Mouse (Mus musculus): ENCODE measurements at regions not wholly inside any gene's neighbourhood (a gene's known extent, or its start where the extent isn't known, plus 50 kb on each side); places are given as distances from the start of the nearest gene placed in this dataset.

GRCm38 (mm10) chr16:76540328-76540923 lies 166.8 kb upstream of the Nrip1 start:
- 53% methylated on average over 8 of the region's 8 CpGs for WGBS
- Histone ChIP-seq H3K4me2 (ENCODE audit: low read length) (no peak overlapping the region), H3K27ac (replicated peaks; ENCODE audit: low read depth, low read length) (no peak overlapping the region), H3K36me3 (ENCODE audit: control insufficient read depth, insufficient read depth, low read length) (no peaks in the 10 kb centered on the region), H3K4me1 (ENCODE audit: control insufficient read depth, insufficient read depth, low read length) (peaks cover 6% of the 10 kb centered on the region; the same call in 1 of the 2 replicates), H3K9me3 (ENCODE audit: control insufficient read depth, low read length) (no peaks in the 10 kb centered on the region), H3K4me3 (replicated peaks; ENCODE audit: low read depth, low read length) (no peak overlapping the region), H3K9ac (replicated peaks; ENCODE audit: low read length) (no peak overlapping the region), H3K27me3 (ENCODE audit: control insufficient read depth, insufficient read depth, low read length) (no peaks in the 10 kb centered on the region)
- ATAC-seq (ENCODE audit: low FRiP score, low TSS enrichment), result no peak
- DNase-seq, result peak; percentile 10

- Histone ChIP-seq H3K36me3 (ENCODE audit: control insufficient read depth, insufficient read depth, low read length) (no peaks in the 10 kb centered on the region), H3K27ac (replicated peaks; ENCODE audit: low read depth, low read length) (0 out of 2 replicates have a peak overlapping the region, but pooled peaks have one; percentile 13), H3K9me3 (ENCODE audit: control insufficient read depth, low read length) (no peaks in the 10 kb centered on the region), H3K27me3 (ENCODE audit: control insufficient read depth, insufficient read depth, low read length) (no peaks in the 10 kb centered on the region), H3K4me3 (replicated peaks; ENCODE audit: low read depth, low read length) (no peak overlapping the region), H3K9ac (replicated peaks; ENCODE audit: low read length) (no peak overlapping the region), H3K4me2 (ENCODE audit: low read length) (no peak overlapping the region), H3K4me1 (ENCODE audit: control insufficient read depth, insufficient read depth, low read length) (peaks cover 6% of the 10 kb centered on the region; the same call in 1 of the 2 replicates)
- ATAC-seq (ENCODE audit: low FRiP score, low TSS enrichment), result peak; percentile 46
- DNase-seq, result peak; percentile 58
- WGBS, result 3% methylated on average over 6 of the region's 6 CpGs
Observed at GRCm38 (mm10) chr16:76539669-76540068, 166.0 kb upstream of the Nrip1 start.

DNA sequence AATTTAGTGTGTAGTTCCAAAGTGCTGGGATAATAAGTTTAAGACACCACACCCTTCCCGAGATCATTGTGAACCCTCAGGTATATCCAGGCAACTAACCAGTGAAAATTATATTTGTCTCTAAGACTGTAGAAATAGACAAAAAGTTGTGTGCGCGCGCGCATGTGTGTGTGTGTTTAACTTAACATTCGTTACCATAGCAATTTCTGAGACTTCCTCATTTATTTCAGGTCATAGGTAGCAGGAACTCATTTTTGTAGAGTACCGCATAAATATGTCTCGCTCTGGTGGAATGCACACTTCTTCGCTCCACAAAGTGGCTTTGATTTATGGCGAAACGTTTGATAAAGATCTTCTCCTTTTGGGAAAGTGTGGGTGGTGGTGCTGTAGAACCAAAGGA lies 164.2 kb upstream of the Nrip1 start:
- no peak overlapping the region for H3K27ac ChIP-seq (replicated peaks; ENCODE audit: low read depth, low read length)
- H3K36me3 ChIP-seq (ENCODE audit: control insufficient read depth, insufficient read depth, low read length), result no peaks in the 10 kb centered on the region
- H3K4me2 ChIP-seq (ENCODE audit: low read length), result no peak overlapping the region
- H3K4me3 ChIP-seq (replicated peaks; ENCODE audit: low read depth, low read length), result no peak overlapping the region
- no peaks in the 10 kb centered on the region for H3K27me3 ChIP-seq (ENCODE audit: control insufficient read depth, insufficient read depth, low read length)
- no peak for ATAC-seq (ENCODE audit: low FRiP score, low TSS enrichment)
- H3K4me1 ChIP-seq (ENCODE audit: control insufficient read depth, insufficient read depth, low read length), result peaks cover 6% of the 10 kb centered on the region; the same call in 1 of the 2 replicates
- no peak for DNase-seq
- H3K9ac ChIP-seq (replicated peaks; ENCODE audit: low read length), result no peak overlapping the region
- no peaks in the 10 kb centered on the region for H3K9me3 ChIP-seq (ENCODE audit: control insufficient read depth, low read length)
- 92% methylated on average over 11 of the region's 11 CpGs for WGBS

- no peak for ATAC-seq (ENCODE audit: low FRiP score, low TSS enrichment)
- Histone ChIP-seq H3K9ac (replicated peaks; ENCODE audit: low read length) (no peak overlapping the region), H3K36me3 (ENCODE audit: control insufficient read depth, insufficient read depth, low read length) (no peaks in the 10 kb centered on the region), H3K4me3 (replicated peaks; ENCODE audit: low read depth, low read length) (no peak overlapping the region), H3K4me2 (ENCODE audit: low read length) (no peak overlapping the region), H3K4me1 (ENCODE audit: control insufficient read depth, insufficient read depth, low read length) (no peaks in the 10 kb centered on the region), H3K27me3 (ENCODE audit: control insufficient read depth, insufficient read depth, low read length) (no peaks in the 10 kb centered on the region), H3K9me3 (ENCODE audit: control insufficient read depth, low read length) (no peaks in the 10 kb centered on the region), H3K27ac (replicated peaks; ENCODE audit: low read depth, low read length) (no peak overlapping the region)
- 95% methylated on average over 8 of the region's 8 CpGs for WGBS
- DNase-seq, result no peak
Observed at GRCm38 (mm10) chr16:76532928-76533217, 159.2 kb upstream of the Nrip1 start.

- H3K4me3 ChIP-seq (replicated peaks; ENCODE audit: low read depth, low read length), result no peak overlapping the region
- H3K27ac ChIP-seq (replicated peaks; ENCODE audit: low read depth, low read length), result no peak overlapping the region
- H3K4me1 ChIP-seq (ENCODE audit: control insufficient read depth, insufficient read depth, low read length), result no peaks in the 10 kb centered on the region
- DNase-seq (no peak), ATAC-seq (ENCODE audit: low FRiP score, low TSS enrichment) (no peak)
- H3K9me3 ChIP-seq (ENCODE audit: control insufficient read depth, low read length), result no peaks in the 10 kb centered on the region
- no peaks in the 10 kb centered on the region for H3K27me3 ChIP-seq (ENCODE audit: control insufficient read depth, insufficient read depth, low read length)
- H3K9ac ChIP-seq (replicated peaks; ENCODE audit: low read length), result no peak overlapping the region
- H3K4me2 ChIP-seq (ENCODE audit: low read length), result no peak overlapping the region
- 82% methylated on average over 19 of the region's 19 CpGs for WGBS
- H3K36me3 ChIP-seq (ENCODE audit: control insufficient read depth, insufficient read depth, low read length), result no peaks in the 10 kb centered on the region
Observed at GRCm38 (mm10) chr16:76532142-76532927, 158.7 kb upstream of the Nrip1 start.

DNA sequence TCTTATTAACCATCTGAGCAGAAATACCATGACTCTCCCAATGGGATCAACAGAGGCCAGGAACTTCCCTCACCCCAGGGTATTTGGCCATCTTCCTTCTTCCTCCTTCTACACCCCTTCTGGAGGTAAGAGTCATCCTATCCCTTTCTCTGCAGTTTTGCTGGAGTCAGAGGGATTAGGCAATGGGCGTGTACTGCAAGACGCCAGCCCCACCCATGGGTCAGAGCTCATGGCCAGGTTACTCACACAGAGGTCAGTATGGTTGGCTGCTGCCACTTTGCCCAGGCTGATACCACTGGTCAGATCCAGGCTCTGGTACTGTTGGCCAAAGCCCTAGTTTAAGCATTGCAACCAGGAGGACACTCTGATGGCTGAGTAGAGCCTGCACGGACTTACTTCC lies 157.3 kb upstream of the Nrip1 start:
- Histone ChIP-seq H3K4me1 (ENCODE audit: control insufficient read depth, insufficient read depth, low read length) (no peaks in the 10 kb centered on the region), H3K4me2 (ENCODE audit: low read length) (no peak overlapping the region), H3K9me3 (ENCODE audit: control insufficient read depth, low read length) (no peaks in the 10 kb centered on the region), H3K27ac (replicated peaks; ENCODE audit: low read depth, low read length) (no peak overlapping the region), H3K36me3 (ENCODE audit: control insufficient read depth, insufficient read depth, low read length) (no peaks in the 10 kb centered on the region), H3K27me3 (ENCODE audit: control insufficient read depth, insufficient read depth, low read length) (no peaks in the 10 kb centered on the region), H3K4me3 (replicated peaks; ENCODE audit: low read depth, low read length) (no peak overlapping the region), H3K9ac (replicated peaks; ENCODE audit: low read length) (no peak overlapping the region)
- DNase-seq, result no peak
- ATAC-seq (ENCODE audit: low FRiP score, low TSS enrichment), result no peak
- WGBS, result 93% methylated on average over 3 of the region's 3 CpGs

- Histone ChIP-seq H3K4me2 (ENCODE audit: low read length) (no peak overlapping the region), H3K36me3 (ENCODE audit: control insufficient read depth, insufficient read depth, low read length) (no peaks in the 10 kb centered on the region), H3K27ac (replicated peaks; ENCODE audit: low read depth, low read length) (no peak overlapping the region), H3K4me3 (replicated peaks; ENCODE audit: low read depth, low read length) (no peak overlapping the region), H3K4me1 (ENCODE audit: control insufficient read depth, insufficient read depth, low read length) (no peaks in the 10 kb centered on the region), H3K9ac (replicated peaks; ENCODE audit: low read length) (no peak overlapping the region), H3K27me3 (ENCODE audit: control insufficient read depth, insufficient read depth, low read length) (no peaks in the 10 kb centered on the region), H3K9me3 (ENCODE audit: control insufficient read depth, low read length) (no peaks in the 10 kb centered on the region)
- ATAC-seq (ENCODE audit: low FRiP score, low TSS enrichment) (no peak), DNase-seq (no peak)
- 97% methylated on average over 4 of the region's 4 CpGs for WGBS
Observed at GRCm38 (mm10) chr16:76529613-76530012, 156.0 kb upstream of the Nrip1 start.

DNA sequence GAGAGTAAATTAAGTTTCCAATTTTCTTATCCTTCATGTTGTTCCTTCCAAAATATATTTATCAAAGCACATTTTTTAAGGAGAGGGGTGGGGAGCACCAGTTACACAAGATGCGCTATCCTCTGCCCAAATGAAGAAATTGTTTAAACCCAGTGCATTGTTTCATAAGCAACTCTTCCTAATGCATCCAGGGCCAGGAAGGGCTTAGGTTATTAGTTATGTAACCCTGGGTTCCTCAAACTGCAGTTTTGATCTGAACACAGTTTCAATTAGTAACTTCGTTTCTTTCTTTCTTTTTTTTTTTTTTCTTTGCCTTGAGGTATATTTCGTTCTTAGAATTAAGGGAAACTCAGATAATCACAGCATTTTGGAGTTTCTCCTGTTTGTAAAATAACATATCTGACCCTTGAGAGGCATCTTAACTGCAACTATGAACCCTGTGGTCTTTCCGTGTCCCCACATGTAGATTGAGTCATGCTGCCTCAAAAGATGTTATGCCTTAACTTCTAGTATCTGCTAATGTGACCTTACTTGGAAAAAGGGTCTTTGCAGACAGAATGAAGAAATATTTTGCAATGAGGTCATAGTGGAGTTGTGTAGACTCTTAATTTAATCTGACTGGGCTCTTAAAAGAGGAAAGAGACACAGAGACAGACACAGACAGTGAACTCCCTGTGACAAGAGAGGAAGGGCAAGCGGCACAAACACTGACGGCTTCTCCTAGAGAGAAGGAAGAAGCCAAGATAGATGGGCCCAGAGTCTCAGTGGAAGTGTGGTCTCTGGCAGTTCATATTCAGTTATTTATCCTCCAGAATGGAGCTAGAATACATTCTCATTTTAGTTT lies 153.7 kb upstream of the Nrip1 start:
- 95% methylated on average over 6 of the region's 6 CpGs for WGBS
- no peak overlapping the region for H3K9ac ChIP-seq (replicated peaks; ENCODE audit: low read length)
- no peaks in the 10 kb centered on the region for H3K4me1 ChIP-seq (ENCODE audit: control insufficient read depth, insufficient read depth, low read length)
- no peak for DNase-seq
- H3K9me3 ChIP-seq (ENCODE audit: control insufficient read depth, low read length), result no peaks in the 10 kb centered on the region
- H3K27ac ChIP-seq (replicated peaks; ENCODE audit: low read depth, low read length), result no peak overlapping the region
- H3K4me2 ChIP-seq (ENCODE audit: low read length), result no peak overlapping the region
- H3K36me3 ChIP-seq (ENCODE audit: control insufficient read depth, insufficient read depth, low read length), result no peaks in the 10 kb centered on the region
- ATAC-seq (ENCODE audit: low FRiP score, low TSS enrichment), result no peak
- H3K4me3 ChIP-seq (replicated peaks; ENCODE audit: low read depth, low read length), result no peak overlapping the region
- no peaks in the 10 kb centered on the region for H3K27me3 ChIP-seq (ENCODE audit: control insufficient read depth, insufficient read depth, low read length)

All from midbrain, embryonic 14.5 days (tissue).